Mouse (Mus musculus) small intestine, adult 2 months (tissue): ENCODE data around the gene Kcnk6.

Experiments used
- CTCF ChIP-seq: fragments of 200-500 bp; IDR thresholded peaks from 2 replicates; pipeline ENCODE4 v1.5.1; 2012; ENCODE audit warnings: low read depth, mild to moderate bottlenecking, control low read depth, inconsistent platforms, low read length, moderate library complexity, mixed read lengths; ENCODE audit not compliant: insufficient replicate concordance, insufficient read length; ENCODE audit errors: extremely low read depth
- POLR2A ChIP-seq: fragments of 200-500 bp; IDR thresholded peaks from 2 replicates; pipeline ENCODE4 v1.6.1; 2012; ENCODE audit warnings: low read depth, mild to moderate bottlenecking, control low read depth, inconsistent platforms, low read length, moderate library complexity

DNA sequence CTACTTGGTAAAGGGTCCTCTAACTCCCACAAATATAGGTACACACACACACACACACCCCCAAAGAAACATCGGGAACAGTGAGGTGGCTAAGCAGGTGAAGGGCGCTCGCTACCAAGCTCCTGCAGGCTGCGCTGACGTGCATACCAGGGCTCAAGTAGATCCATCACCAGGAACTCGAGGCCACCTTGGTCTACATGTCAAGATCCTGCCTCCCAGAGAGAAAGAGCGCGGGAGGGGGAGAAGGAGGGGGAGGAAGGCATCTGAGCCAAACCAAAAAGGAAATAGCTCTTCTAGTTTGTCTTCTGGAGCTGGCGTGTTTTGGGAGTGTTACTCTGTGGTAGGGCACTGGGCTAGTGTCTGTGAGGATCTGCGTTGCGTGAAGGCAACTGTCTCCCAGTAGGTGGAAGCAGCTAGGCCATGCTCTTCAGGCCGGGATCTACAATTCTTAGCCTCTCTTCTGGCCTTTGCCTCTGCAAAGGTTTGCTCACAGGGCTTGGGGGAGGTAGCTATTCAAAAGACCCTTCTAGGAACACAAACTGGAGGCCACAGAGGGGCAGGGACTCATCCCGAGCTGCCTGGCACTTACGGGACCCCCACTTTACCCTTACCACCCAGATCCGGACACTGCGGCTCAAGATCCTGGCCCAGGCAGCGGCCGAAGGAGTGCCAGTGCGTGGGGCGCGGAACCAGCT lies 14.5 kb upstream of the Kcnk6 start:
- TF ChIP-seq CTCF (no peak), POLR2A (no peak)
